Mouse (Mus musculus) brain, embryonic 14.5 days (tissue): Measurements from ENCODE around the gene Abcg3.

Experiments
- CTCF ChIP-seq: fragments of 200-500 bp; IDR thresholded peaks from 2 replicates; pipeline ENCODE4 v1.5.1; 2012; ENCODE audit warnings: inconsistent platforms, mild to moderate bottlenecking, moderate library complexity, borderline replicate concordance; ENCODE audit not compliant: insufficient read depth, insufficient read length; ENCODE audit errors: extremely low read depth
- POLR2A ChIP-seq: fragments of 200-500 bp; IDR thresholded peaks from 2 replicates; pipeline ENCODE4 v1.6.1; 2012; ENCODE audit warnings: mild to moderate bottlenecking, inconsistent platforms, borderline replicate concordance; ENCODE audit not compliant: poor library complexity, insufficient read depth, insufficient read length, severe bottlenecking; ENCODE audit errors: extremely low read depth

- TF ChIP-seq POLR2A (no peak), CTCF (no peak)
These were observed 27.3 kb downstream of the Abcg3 start for GRCm38 (mm10) chr5:104955208-104955607.
